Mouse (Mus musculus): Measurements from ENCODE around the gene Sqstm1. TPM values are rescaled to one million over a fixed set of nuclear protein-coding genes. Genes with fewer than 3 reads are reported as not detected.
A peak's percentile ranks its signal among the peaks of the same experiment; 100 is the strongest.
"Not testable (repeated sequence)": the region's sequence is repeated elsewhere in the genome, so short reads cannot be mapped to it uniquely, and the experiment has no call there.

Gene Sqstm1
- polyA plus RNA-seq, 1 experiment from 2014 or later, result 210 TPM

DNA sequence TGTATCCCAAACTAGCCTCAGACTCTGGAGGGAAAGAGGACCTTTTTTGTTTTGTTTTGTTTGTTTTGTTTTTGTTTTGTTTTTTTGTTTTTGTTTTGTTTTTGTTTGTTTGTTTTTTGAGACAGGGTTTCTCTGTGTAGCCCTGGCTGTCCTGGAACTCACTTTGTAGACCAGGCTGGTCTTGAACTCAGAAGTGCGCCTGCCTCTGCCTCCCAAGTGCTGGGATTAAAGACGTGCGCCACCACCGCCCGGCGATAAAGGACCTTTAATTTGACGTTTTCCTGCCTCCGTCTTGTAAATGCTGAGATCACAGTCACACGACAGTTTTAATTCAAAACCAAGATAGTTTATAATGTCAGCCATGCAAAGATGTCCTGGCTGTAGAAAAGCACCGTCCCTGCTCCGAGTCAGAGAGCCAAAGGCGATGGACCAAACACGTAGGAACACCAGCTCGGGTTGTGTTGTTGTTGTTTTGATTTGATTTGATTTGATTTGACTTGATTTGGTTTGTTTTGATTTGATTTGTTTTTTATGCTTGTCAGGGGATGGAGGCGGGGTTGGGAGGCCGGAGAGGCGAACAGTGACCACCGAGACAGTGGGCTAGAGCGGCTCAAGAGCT lies 36.4 kb downstream of the Sqstm1 start, which contains the start of gene Mrnip:
Gene Mrnip, plus strand, starts transcription at position 334 of the 619 bp plus-strand sequence.
- WGBS, result 5% methylated on average over 19 of the region's 19 CpGs
- H3K27ac ChIP-seq, result peak within 1 kb of the TSS; percentile 89

DNA sequence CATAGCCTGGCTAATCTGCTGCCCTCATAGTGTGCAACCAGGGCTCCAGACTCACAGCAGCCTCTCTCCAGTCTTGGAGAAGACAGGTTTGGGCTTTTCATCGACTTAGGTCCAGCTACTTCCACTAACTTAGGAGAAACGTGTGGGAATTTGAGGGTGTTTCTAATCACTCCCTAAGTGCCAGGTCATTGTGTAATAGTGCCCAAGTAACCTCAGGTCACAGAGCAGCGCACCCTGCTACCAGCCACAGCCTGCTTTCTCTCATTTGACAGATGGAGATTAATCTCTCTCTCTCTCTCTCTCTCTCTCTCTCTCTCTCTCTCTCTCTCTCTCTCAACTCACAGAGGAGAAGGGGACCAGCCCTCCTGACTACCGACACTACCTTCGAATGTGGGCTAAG lies 42.3 kb downstream of the Sqstm1 start:
- Histone ChIP-seq H3K9me3 (no peaks in the 10 kb centered on the region), H3K4me1 (replicated peaks) (no peaks in the 10 kb centered on the region), H3K4me3 (no peak overlapping the region), H3K27me3 (ENCODE audit: insufficient read depth, poor library complexity, severe bottlenecking) (no peaks in the 10 kb centered on the region), H3K36me3 (peaks cover 68% of the 10 kb centered on the region), H3K27ac (no peak overlapping the region)
- DNase-seq (ENCODE audit: low spot score), result no peak
- 89% methylated on average over 5 of the region's 5 CpGs for WGBS

More for the DNA sequence above, 36.4 kb downstream of the Sqstm1 start, which contains the start of gene Mrnip:
- H3K27me3 ChIP-seq (ENCODE audit: insufficient read depth, poor library complexity, severe bottlenecking); H3K9me3 ChIP-seq; DNase-seq (ENCODE audit: low spot score): not testable (repeated sequence)
- Histone ChIP-seq H3K4me1 (replicated peaks) (peaks cover 11% of the 10 kb centered on the region), H3K4me3 (peak within 1 kb of the TSS; percentile 75), H3K36me3 (peaks cover 53% of the 10 kb centered on the region)

DNA sequence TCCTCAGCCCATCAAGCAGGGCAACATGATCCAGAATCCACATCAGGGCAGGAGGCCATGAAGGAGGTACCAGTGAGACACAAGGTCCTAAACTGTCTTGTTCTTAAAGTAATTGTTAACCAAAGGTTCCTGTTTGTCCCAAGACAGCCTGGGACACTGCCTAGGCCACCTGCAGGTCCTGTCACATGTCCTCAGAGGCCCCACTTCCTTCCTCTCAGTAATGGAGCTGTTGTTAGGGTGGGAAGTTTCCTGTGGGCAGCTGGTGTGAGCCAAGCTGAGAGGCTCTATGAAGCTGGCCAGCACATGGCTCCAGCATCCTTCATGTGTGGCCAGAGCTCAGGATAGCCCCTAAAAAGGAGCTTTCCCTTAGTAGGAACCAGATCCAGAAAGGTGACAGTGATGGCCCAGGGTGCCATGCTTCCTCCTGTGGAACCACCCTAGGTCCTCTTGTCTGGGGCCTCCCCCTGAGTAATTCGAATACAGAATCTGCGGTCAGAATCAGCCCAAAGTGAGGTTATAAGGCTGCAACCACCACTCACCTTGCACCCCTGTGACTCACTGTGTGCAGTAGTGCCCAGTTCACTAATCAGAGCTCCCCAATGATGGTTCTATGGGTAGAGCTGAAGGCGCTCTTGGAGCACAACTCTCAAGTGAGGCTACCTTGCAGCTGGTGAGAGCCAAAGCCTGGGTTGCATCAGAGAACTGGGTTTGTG lies 48.1 kb downstream of the Sqstm1 start:
- H3K9me3 ChIP-seq, result no peaks in the 10 kb centered on the region
- no peaks in the 10 kb centered on the region for H3K27me3 ChIP-seq (ENCODE audit: insufficient read depth, poor library complexity, severe bottlenecking)
- no peaks in the 10 kb centered on the region for H3K4me1 ChIP-seq (replicated peaks)
- H3K27ac ChIP-seq, result no peak overlapping the region
- H3K4me3 ChIP-seq, result no peak overlapping the region
- H3K36me3 ChIP-seq, result peaks cover 82% of the 10 kb centered on the region
- no peak for DNase-seq (ENCODE audit: low spot score)
- WGBS, result 92% methylated on average over 3 of the region's 3 CpGs

DNA sequence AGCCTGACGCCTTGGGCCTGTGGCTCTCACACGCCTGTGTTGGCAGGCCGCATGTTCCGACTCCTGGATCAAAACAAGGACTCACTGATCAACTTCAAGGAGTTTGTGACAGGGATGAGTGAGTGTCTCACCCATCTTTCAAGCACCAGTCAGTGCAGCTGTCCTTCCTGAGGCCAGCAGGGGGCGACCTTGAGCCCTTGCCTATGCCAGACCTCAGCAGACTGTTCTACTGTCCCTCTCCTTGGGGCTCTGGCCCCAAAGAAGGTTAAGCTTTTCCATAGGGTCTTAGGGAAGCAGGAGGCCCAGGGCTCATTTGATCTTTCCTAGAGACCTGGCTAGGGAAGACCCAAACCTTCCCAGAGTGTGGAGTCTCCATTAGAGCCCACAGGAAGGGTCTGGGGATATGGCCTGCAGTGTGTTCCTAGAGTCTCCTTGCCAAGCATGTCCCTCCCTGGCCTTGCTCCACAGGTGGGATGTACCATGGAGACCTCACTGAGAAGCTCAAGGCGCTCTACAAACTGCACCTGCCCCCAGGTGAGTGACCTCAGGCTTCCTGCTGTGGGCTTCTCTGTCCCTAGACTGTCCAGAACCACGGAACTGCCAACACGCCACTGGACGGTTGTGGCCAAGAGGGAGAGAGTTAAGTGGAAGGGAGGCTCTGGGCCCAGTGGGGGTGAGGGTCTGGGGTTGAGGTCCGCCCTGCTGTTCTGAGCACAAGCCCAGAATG lies 48.9 kb downstream of the Sqstm1 start:
- no peak overlapping the region for H3K4me3 ChIP-seq
- H3K27ac ChIP-seq, result no peak overlapping the region
- peak; percentile 68 for DNase-seq (ENCODE audit: low spot score)
- WGBS, result 72% methylated on average over 10 of the region's 10 CpGs
- H3K9me3 ChIP-seq, result no peaks in the 10 kb centered on the region
- H3K36me3 ChIP-seq, result peaks cover 88% of the 10 kb centered on the region
- no peaks in the 10 kb centered on the region for H3K27me3 ChIP-seq (ENCODE audit: insufficient read depth, poor library complexity, severe bottlenecking)
- no peaks in the 10 kb centered on the region for H3K4me1 ChIP-seq (replicated peaks)

DNA sequence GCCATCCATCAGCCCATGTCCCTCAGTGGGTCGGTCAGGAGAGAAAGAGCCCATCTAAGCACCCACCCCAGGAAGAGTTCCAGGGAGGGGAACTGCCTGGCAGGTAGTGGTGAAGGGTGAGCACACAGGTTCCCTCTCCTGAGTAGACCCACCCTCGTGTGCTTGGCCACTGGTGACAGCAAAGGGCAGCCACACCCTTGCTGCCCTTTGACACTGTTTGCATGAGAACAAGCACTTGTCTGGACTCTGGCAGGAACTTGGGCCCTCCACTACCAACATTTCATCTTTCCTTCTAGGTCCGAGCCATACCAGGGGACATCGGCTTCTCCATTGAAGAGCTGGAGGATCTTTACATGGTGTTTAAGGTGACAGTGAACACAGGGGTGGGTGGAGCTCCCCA lies 51.3 kb downstream of the Sqstm1 start:
- 84% methylated on average over 4 of the region's 4 CpGs for WGBS
- 0 out of 2 replicates have a peak, but pooled peaks cover 7% of the 10 kb centered on the region for H3K4me1 ChIP-seq (replicated peaks)
- no peak for DNase-seq (ENCODE audit: low spot score)
- H3K9me3 ChIP-seq, result no peaks in the 10 kb centered on the region
- no peak overlapping the region for H3K4me3 ChIP-seq
- H3K27ac ChIP-seq, result no peak overlapping the region
- no peaks in the 10 kb centered on the region for H3K27me3 ChIP-seq (ENCODE audit: insufficient read depth, poor library complexity, severe bottlenecking)
- H3K36me3 ChIP-seq, result peaks cover 98% of the 10 kb centered on the region

DNA sequence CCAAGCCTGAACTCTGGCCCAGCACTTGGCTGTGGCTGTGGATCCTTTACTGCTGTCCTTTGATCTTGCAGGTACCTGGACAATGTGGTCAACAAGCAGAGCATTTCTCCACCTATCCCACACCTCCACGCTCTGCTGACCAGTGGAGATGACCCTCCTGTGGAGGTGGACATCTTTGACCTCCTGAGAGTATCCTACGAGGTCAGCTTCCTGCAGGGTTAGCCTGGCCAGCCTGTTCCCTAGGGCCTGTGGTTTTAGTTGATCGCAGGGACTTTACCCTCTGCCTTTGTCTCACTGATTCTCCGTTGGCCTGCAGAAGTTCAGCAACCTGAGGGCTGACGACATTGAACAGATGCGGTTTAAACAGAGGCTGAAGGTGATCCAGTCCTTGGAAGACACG lies 52.3 kb downstream of the Sqstm1 start:
- 90% methylated on average over 7 of the region's 7 CpGs for WGBS
- no peak overlapping the region for H3K4me3 ChIP-seq
- DNase-seq (ENCODE audit: low spot score), result no peak
- H3K9me3 ChIP-seq, result no peaks in the 10 kb centered on the region
- no peak overlapping the region for H3K27ac ChIP-seq
- peaks cover 98% of the 10 kb centered on the region for H3K36me3 ChIP-seq
- H3K4me1 ChIP-seq (replicated peaks), result peaks cover 16% of the 10 kb centered on the region
- no peaks in the 10 kb centered on the region for H3K27me3 ChIP-seq (ENCODE audit: insufficient read depth, poor library complexity, severe bottlenecking)

DNA sequence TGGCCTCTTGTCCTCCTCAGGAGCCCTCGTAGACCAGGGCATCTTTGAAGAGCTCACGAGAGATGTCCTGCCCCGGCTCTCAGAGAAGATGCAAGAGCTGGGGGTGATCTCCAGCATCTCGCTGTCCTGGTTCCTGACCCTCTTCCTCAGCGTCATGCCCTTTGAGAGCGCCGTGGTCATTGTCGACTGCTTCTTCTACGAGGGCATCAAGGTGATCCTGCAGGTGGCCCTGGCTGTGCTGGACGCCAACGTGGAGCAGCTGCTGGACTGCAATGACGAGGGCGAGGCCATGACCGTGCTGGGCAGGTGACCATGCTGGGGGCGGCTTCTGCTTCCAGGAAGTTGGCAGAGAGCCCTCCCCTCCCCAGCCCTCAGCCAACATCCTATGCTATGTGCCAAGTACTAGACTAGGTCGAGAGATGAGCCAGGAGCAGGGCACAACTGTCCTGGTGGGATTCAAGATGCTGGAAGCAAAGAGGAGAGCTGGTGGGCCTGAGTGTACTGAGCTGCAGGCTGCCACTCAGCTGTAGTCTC lies 53.8 kb downstream of the Sqstm1 start:
- WGBS, result 97% methylated on average over 16 of the region's 16 CpGs

DNA sequence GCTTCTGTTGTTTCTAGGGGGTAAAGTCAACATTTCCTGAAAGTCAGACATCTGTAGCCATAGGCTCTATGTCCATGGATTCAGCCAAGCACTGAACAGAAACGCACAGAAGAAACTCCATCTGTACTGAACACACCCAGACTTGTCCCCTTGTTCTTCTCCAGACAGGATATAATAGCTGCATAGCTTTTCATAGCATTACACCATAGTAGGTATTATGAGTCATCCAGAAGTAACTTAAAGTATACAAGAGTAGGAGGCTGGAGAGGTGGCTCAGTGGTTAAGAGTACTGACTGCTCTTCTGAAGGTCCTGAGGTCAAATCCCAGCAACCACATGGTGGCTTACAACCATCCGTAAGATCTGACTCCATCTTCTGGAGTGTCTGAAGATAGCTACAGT lies 54.8 kb downstream of the Sqstm1 start:
- peaks cover 100% of the 10 kb centered on the region for H3K36me3 ChIP-seq
- no peaks in the 10 kb centered on the region for H3K9me3 ChIP-seq
- H3K27me3 ChIP-seq (ENCODE audit: insufficient read depth, poor library complexity, severe bottlenecking), result no peaks in the 10 kb centered on the region
- no peak for DNase-seq (ENCODE audit: low spot score)
- H3K4me3 ChIP-seq, result no peak overlapping the region
- no peak overlapping the region for H3K27ac ChIP-seq
- peaks cover 19% of the 10 kb centered on the region for H3K4me1 ChIP-seq (replicated peaks)
- WGBS, result 88% methylated on average over 2 of the region's 2 CpGs

More for the DNA sequence above, 53.8 kb downstream of the Sqstm1 start:
- no peaks in the 10 kb centered on the region for H3K9me3 ChIP-seq
- peaks cover 19% of the 10 kb centered on the region for H3K4me1 ChIP-seq (replicated peaks)
- peaks cover 98% of the 10 kb centered on the region for H3K36me3 ChIP-seq
- no peak overlapping the region for H3K27ac ChIP-seq
- no peak overlapping the region for H3K4me3 ChIP-seq
- H3K27me3 ChIP-seq (ENCODE audit: insufficient read depth, poor library complexity, severe bottlenecking), result no peaks in the 10 kb centered on the region
- no peak for DNase-seq (ENCODE audit: low spot score)

DNA sequence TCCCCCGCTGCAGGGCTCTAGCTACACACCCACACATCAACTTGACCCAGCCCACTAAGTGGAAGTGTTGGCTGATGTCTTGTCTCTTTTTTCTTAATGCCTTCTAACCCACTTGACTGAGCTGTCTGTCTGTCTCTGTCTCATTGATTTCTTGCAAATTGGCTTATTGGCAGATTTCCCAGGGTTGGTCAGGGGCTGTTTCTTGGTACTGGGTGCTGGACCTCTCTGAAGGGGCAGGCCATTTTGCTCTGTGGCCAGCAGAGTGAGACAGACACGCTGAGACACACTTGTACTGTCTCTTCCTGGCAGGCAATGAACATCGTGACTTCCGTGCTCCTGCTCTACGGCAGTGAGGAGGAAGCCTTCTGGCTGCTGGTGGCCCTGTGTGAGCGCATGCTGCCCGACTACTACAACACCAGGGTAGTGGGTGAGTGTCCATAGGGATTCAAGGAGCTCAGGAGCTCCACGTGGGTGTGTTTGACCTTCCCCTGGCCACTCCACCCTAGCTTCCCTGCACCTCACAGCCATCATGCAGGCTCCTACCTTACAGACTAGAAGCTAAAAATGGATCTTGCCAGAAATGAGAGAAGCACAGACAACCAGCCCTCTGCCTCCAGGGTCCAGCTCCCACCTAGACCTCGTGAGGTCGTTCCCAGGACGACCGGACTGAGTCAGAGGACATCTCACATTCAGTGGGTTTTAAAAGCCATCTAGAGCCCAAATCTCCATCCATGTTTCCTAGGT lies 55.7 kb downstream of the Sqstm1 start:
- Histone ChIP-seq H3K27me3 (ENCODE audit: insufficient read depth, poor library complexity, severe bottlenecking) (no peaks in the 10 kb centered on the region), H3K36me3 (peaks cover 100% of the 10 kb centered on the region), H3K27ac (peak overlapping the region; percentile 1; the same call in 1 of the 2 replicates), H3K9me3 (no peaks in the 10 kb centered on the region), H3K4me1 (replicated peaks) (peaks cover 19% of the 10 kb centered on the region), H3K4me3 (no peak overlapping the region)
- 87% methylated on average over 12 of the region's 12 CpGs for WGBS
- no peak for DNase-seq (ENCODE audit: low spot score)

DNA sequence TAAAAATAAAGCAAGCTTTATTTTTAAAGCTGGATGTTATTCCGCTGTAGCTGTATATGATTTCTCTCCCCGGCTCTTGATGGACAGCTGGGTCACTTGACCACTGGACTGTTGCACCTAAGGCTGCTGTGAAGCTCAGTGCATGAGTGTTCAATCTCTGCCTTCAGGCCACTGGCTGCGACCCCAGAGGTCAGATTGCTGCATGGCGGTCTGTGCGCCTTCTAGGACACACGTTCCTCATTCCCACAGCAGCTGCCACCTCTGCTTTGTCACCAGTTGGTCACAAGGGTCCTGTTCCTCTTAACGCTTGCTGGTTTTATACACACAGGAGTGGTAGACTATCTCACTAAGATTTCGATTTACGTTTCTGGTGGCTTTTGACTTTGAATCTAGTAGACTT lies 56.5 kb downstream of the Sqstm1 start:
- no peaks in the 10 kb centered on the region for H3K27me3 ChIP-seq (ENCODE audit: insufficient read depth, poor library complexity, severe bottlenecking)
- peak; percentile 28 for DNase-seq (ENCODE audit: low spot score)
- H3K9me3 ChIP-seq, result no peaks in the 10 kb centered on the region
- peaks cover 19% of the 10 kb centered on the region for H3K4me1 ChIP-seq (replicated peaks)
- no peak overlapping the region for H3K4me3 ChIP-seq
- H3K36me3 ChIP-seq, result peaks cover 100% of the 10 kb centered on the region
- 54% methylated on average over 9 of the region's 9 CpGs for WGBS
- no peak overlapping the region; the same call in 1 of the 2 replicates for H3K27ac ChIP-seq

DNA sequence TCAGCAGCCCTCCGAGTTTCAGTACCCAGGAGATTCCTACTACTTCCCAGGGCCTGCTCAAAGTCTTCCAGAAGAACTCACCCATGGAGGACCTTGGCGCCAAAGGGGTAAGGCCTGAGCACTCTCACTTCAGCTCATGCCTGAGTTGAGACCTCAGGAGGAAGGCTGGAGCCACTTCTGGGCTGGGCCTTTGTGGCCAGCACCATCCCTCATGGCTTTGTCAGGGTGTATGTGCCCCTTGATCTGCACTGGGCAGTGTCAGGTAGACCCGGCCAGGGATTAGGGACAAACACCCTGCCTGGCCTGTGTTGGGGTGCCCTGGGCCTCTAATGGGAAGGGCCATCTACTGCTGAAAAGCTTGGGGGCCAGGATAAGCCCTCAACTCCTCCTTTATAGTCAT lies 59.3 kb downstream of the Sqstm1 start:
- WGBS, result 88% methylated on average over 3 of the region's 3 CpGs
- H3K36me3 ChIP-seq, result peaks cover 100% of the 10 kb centered on the region
- no peak overlapping the region for H3K27ac ChIP-seq
- no peak for DNase-seq (ENCODE audit: low spot score)
- H3K27me3 ChIP-seq (ENCODE audit: insufficient read depth, poor library complexity, severe bottlenecking), result no peaks in the 10 kb centered on the region
- H3K4me3 ChIP-seq, result no peak overlapping the region
- no peaks in the 10 kb centered on the region for H3K9me3 ChIP-seq
- H3K4me1 ChIP-seq (replicated peaks), result peaks cover 19% of the 10 kb centered on the region

DNA sequence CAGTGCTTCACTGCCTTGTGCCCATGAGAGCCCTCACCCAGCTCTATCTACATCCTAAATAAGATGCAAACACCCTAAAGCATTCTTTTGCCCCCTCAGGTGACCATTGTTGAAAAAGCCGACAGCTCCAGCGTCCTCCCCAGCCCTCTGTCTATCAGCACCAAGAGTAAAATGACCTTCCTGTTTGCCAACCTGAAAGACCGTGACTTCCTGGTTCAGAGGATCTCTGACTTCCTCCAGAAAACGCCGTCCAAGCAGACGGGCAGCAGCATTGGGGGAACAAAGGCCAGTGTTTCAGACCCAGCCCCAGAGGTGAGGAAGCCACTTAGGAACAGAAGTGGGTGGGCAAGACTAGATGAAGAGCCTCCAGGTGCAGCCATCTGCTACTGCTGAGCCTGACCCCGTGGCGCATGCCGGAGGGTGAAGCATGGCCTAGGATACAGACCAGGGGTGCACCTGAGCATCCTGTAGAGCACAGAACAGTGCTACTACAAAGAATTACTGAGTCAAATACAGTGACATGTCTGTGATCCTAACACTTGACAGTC lies 61.0 kb downstream of the Sqstm1 start:
- H3K27me3 ChIP-seq (ENCODE audit: insufficient read depth, poor library complexity, severe bottlenecking), result no peaks in the 10 kb centered on the region
- H3K9me3 ChIP-seq, result no peaks in the 10 kb centered on the region
- peaks cover 100% of the 10 kb centered on the region for H3K36me3 ChIP-seq
- no peak overlapping the region for H3K4me3 ChIP-seq
- H3K27ac ChIP-seq, result no peak overlapping the region
- 87% methylated on average over 9 of the region's 9 CpGs for WGBS
- DNase-seq (ENCODE audit: low spot score), result no peak
- peaks cover 15% of the 10 kb centered on the region for H3K4me1 ChIP-seq (replicated peaks)

Data from hindbrain, embryonic 10.5 days (tissue).